Mouse (Mus musculus) heart, postnatal 0 days (tissue): ENCODE results near the gene Epha6.

ENCODE experiments used
- CTCF ChIP-seq: IDR thresholded peaks from 2 replicates; pipeline ENCODE4 v1.5.1; 2016; ENCODE audit warnings: antibody characterized with exemption, control low read depth, low read depth
- EP300 ChIP-seq: IDR thresholded peaks from 2 replicates; pipeline ENCODE4 v1.6.1; 2016; ENCODE audit warnings: antibody characterized with exemption, low read depth

DNA sequence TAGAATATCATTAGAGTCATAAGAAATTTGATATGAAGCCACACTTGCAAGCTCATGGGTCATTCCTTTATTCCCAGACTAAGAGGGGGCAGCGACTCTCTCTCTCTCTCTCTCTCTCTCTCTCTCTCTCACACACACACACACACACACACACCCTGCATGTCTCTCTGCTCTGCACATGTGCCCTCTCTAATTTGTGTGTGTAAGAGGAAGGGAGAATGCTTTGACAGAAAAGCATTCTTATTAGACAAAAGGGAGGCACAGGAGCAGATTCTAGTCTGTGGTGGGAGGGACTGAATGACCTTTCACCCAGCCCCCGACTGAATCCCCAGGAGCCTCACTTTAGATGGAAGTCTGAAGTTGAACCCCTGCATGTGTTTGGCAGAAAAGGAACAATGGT lies 752.6 kb downstream of the Epha6 start:
- no peak for TF ChIP-seq CTCF
- TF ChIP-seq EP300 = no peak
